Mouse (Mus musculus): ENCODE measurements at regions not wholly inside any gene's neighbourhood (a gene's known extent, or its start where the extent isn't known, plus 50 kb on each side); places are given as distances from the start of the nearest gene placed in this dataset.

GRCm38 (mm10) chr9:41515192-41515591 lies 353.7 kb upstream of the Ubash3b start:
- ATAC-seq (ENCODE audit: poor library complexity, severe bottlenecking) = no peak

- no peak for ATAC-seq (ENCODE audit: poor library complexity, severe bottlenecking)
Observed at GRCm38 (mm10) chr9:41513701-41514100, 352.2 kb upstream of the Ubash3b start.

GRCm38 (mm10) chr9:41509597-41509996 lies 348.1 kb upstream of the Ubash3b start:
- ATAC-seq (ENCODE audit: poor library complexity, severe bottlenecking) = no peak

GRCm38 (mm10) chr9:41508746-41509145 lies 347.2 kb upstream of the Ubash3b start:
- ATAC-seq (ENCODE audit: poor library complexity, severe bottlenecking) = no peak

GRCm38 (mm10) chr9:41498326-41498725 lies 336.8 kb upstream of the Ubash3b start:
- ATAC-seq (ENCODE audit: poor library complexity, severe bottlenecking) = no peak

GRCm38 (mm10) chr9:41490112-41490511 lies 328.6 kb upstream of the Ubash3b start:
- no peak for ATAC-seq (ENCODE audit: poor library complexity, severe bottlenecking)

GRCm38 (mm10) chr9:41488046-41488445 lies 326.5 kb upstream of the Ubash3b start:
- ATAC-seq (ENCODE audit: poor library complexity, severe bottlenecking) = no peak

GRCm38 (mm10) chr9:41483218-41483617 lies 321.7 kb upstream of the Ubash3b start:
- ATAC-seq (ENCODE audit: poor library complexity, severe bottlenecking) = no peak

GRCm38 (mm10) chr9:41481611-41482266 lies 320.2 kb upstream of the Ubash3b start:
- ATAC-seq (ENCODE audit: poor library complexity, severe bottlenecking) = no peak

GRCm38 (mm10) chr9:41479854-41480749 lies 318.6 kb upstream of the Ubash3b start:
- ATAC-seq (ENCODE audit: poor library complexity, severe bottlenecking) = peak; percentile 43

- ATAC-seq (ENCODE audit: poor library complexity, severe bottlenecking) = peak; percentile 40; the same call in 1 of the 2 replicates
Observed at GRCm38 (mm10) chr9:41479085-41479484, 317.6 kb upstream of the Ubash3b start.

- no peak for ATAC-seq (ENCODE audit: poor library complexity, severe bottlenecking)
Observed at GRCm38 (mm10) chr9:41478106-41478848, 316.8 kb upstream of the Ubash3b start.

- ATAC-seq (ENCODE audit: poor library complexity, severe bottlenecking) = no peak
Observed at GRCm38 (mm10) chr9:41475326-41475725, 313.8 kb upstream of the Ubash3b start.

- no peak for ATAC-seq (ENCODE audit: poor library complexity, severe bottlenecking)
Observed at GRCm38 (mm10) chr9:41474945-41475297, 313.4 kb upstream of the Ubash3b start.

- peak; percentile 80 for ATAC-seq (ENCODE audit: poor library complexity, severe bottlenecking)
Observed at GRCm38 (mm10) chr9:41474244-41474944, 312.9 kb upstream of the Ubash3b start.

GRCm38 (mm10) chr9:41473506-41473905 lies 312.0 kb upstream of the Ubash3b start:
- no peak for ATAC-seq (ENCODE audit: poor library complexity, severe bottlenecking)

GRCm38 (mm10) chr9:41471345-41471744 lies 309.8 kb upstream of the Ubash3b start:
- no peak for ATAC-seq (ENCODE audit: poor library complexity, severe bottlenecking)

- no peak for ATAC-seq (ENCODE audit: poor library complexity, severe bottlenecking)
Observed at GRCm38 (mm10) chr9:41470010-41470409, 308.5 kb upstream of the Ubash3b start.

- no peak for ATAC-seq (ENCODE audit: poor library complexity, severe bottlenecking)
Observed at GRCm38 (mm10) chr9:41469414-41469813, 307.9 kb upstream of the Ubash3b start.

GRCm38 (mm10) chr9:41464057-41464685 lies 302.7 kb upstream of the Ubash3b start:
- ATAC-seq (ENCODE audit: poor library complexity, severe bottlenecking) = no peak

Measured in megakaryocyte, adult 5-6 weeks (primary cell).